Mouse (Mus musculus) forebrain, embryonic 14.5 days (tissue): Measurements from ENCODE around the gene Cdr2. TPM values are rescaled to one million over a fixed set of nuclear protein-coding genes. Genes with fewer than 3 reads are reported as not detected.

Source experiments
- ATAC-seq: fragments of 200-750 bp; cut with Nextera tagmentation; 2 replicates; pipeline ENCODE4 v1.8.0; 2017; ENCODE audit warnings: mild to moderate bottlenecking, moderate library complexity
- DNase-seq: peaks from one replicate; pipeline ENCODE4 v3.0.0-alpha.2; 2015; ENCODE audit warnings: low spot score
- H3K27ac ChIP-seq: fragments of 300-500 bp; sonication (generic); 2 replicates; pipeline ENCODE4 v1.5.1; 2014; ENCODE audit warnings: low read depth, mild to moderate bottlenecking, control low read depth, low read length, moderate library complexity
- H3K27me3 ChIP-seq: fragments of 300-500 bp; sonication (generic); replicated peaks from 2 replicates; pipeline ENCODE4 v1.6.1; 2014; ENCODE audit warnings: low read length, control low read depth, mixed read lengths; ENCODE audit not compliant: control insufficient read depth, insufficient read depth
- H3K36me3 ChIP-seq: fragments of 300-500 bp; sonication (generic); 2 replicates; pipeline ENCODE4 v1.6.1; 2014; ENCODE audit warnings: low read length, control low read depth; ENCODE audit not compliant: control insufficient read depth, insufficient read depth
- H3K4me1 ChIP-seq: fragments of 300-500 bp; sonication (generic); 2 replicates; pipeline ENCODE4 v1.6.1; 2014; ENCODE audit warnings: antibody characterized with exemption, low read length, control low read depth; ENCODE audit not compliant: control insufficient read depth, insufficient read depth
- H3K4me2 ChIP-seq: fragments of 300-500 bp; sonication (generic); 2 replicates; pipeline ENCODE4 v1.6.1; 2014; ENCODE audit warnings: mild to moderate bottlenecking, control low read depth, low read length
- H3K4me3 ChIP-seq: fragments of 300-500 bp; sonication (generic); 2 replicates; pipeline ENCODE4 v1.5.1; 2014; ENCODE audit warnings: low read depth, low read length, control low read depth
- H3K9ac ChIP-seq: fragments of 300-500 bp; sonication (generic); 2 replicates; pipeline ENCODE4 v1.6.1; 2014; ENCODE audit warnings: mild to moderate bottlenecking, low read length, control low read depth, moderate library complexity
- H3K9me3 ChIP-seq: fragments of 300-500 bp; sonication (generic); replicated peaks from 2 replicates; pipeline ENCODE4 v1.6.1; 2016; ENCODE audit warnings: low read length, control low read depth, mixed read lengths; ENCODE audit not compliant: control insufficient read depth
- WGBS: fragments of 180-500 bp; shearing (Covaris S2); extraction: QIAGEN DNeasy Blood & Tissue Kit; methylation state at CpG from one replicate; pipeline ENCODE4 v1.1.7; 2014; 5-methylcytosine and 5-hydroxymethylcytosine counted together
- polyA plus RNA-seq: library from polyadenylated mRNA; unstranded; fragments of >200 nt; fragmentation: Nextera tagmentation; extraction: Ambion mirVana; gene quantifications from 2 replicates; pipeline ENCODE4 v1.2.1, GENCODE M21; 2014

The Cdr2 gene
- polyA plus RNA-seq, 1 experiment from 2014 or later = 11.3 TPM

DNA sequence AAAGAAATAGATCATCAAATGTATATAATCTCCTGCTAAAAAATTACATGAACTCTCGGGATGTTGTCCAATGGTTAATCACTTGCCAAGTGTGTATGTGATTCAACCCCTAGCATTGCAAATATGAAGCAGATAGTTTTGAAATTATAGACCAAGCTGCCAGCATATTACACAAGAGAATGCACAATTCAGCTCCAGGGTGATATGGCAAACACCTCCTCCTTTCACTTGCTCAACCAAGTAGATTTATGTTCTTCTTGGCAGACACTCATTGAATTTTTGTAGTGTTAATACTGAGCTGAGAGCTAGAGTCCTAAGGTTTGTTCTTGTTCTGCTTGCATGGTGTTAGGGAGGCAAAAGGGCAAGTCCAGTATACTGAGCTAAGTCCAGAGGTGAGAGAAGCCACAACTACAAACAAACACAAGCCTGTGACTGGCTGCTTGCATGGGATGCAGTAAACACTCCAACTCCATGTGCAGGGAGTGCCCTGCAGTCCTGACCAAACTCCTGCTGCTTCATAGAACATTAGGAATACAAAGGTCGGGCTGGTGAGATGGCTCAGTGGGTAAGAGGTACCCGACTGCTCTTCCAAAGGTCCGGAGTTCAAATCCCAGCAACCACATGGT is 21.8 kb upstream of the Cdr2 start:
- H3K9ac ChIP-seq = no peak overlapping the region
- DNase-seq = no peak
- H3K4me3 ChIP-seq = no peak overlapping the region
- H3K4me1 ChIP-seq = no peaks in the 10 kb centered on the region
- no peaks in the 10 kb centered on the region for H3K9me3 ChIP-seq
- H3K4me2 ChIP-seq = no peak overlapping the region
- H3K27me3 ChIP-seq = no peaks in the 10 kb centered on the region
- no peak for ATAC-seq
- H3K36me3 ChIP-seq = no peaks in the 10 kb centered on the region
- H3K27ac ChIP-seq = no peak overlapping the region
- WGBS = 74% methylated on average over 4 of the region's 4 CpGs

DNA sequence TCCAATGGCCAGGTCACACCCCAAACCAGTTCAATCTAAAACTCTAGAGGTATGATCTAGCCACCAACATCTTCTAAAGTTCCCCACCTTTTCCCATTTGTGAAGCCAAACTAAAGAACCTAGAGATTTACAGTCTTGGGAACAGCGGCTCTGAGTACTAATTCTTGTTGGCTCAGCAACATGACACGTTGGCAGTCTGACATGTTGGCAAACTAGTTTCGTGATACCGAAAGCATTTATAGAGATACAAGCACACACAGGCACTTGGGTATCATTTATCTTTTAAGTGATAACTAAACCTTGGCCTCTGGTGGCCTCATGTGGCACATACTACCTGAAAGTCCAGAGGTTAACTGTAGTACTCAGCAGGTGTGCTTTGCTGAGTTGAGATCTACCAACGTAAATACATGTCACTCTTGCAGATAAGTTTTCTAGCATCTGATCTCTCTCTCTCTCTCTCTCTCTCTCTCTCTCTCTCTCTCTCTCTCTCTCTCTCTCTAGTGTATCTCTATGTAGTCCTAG is 20.4 kb upstream of the Cdr2 start:
- Histone ChIP-seq H3K4me1 (no peaks in the 10 kb centered on the region), H3K27ac (no peak overlapping the region), H3K4me3 (no peak overlapping the region), H3K4me2 (no peak overlapping the region), H3K27me3 (no peaks in the 10 kb centered on the region), H3K36me3 (no peaks in the 10 kb centered on the region), H3K9me3 (no peaks in the 10 kb centered on the region), H3K9ac (no peak overlapping the region)
- WGBS = 82% methylated on average over 5 of the region's 5 CpGs
- DNase-seq (peak; percentile 12), ATAC-seq (no peak)

DNA sequence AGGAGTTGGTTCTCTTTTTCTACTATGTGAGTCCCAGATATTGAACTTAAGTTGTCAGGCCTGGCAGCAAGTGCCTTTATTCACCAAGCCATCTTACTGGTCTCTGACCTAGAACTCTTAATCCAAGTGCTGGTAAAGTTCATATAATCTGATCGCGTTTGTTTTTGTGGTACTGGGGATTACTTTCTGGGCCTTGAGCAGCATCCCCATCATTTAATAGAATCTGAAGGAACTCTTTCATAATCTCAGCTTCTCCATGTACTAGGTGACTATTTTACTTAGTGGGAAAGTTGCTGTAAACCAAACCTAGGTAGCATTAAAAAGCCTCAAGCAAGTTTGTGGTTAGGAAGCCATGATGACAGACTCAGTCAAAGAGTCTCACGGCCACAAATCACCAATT is 19.8 kb upstream of the Cdr2 start:
- no peak overlapping the region for H3K27ac ChIP-seq
- no peak overlapping the region for H3K4me3 ChIP-seq
- no peak for DNase-seq
- no peaks in the 10 kb centered on the region for H3K36me3 ChIP-seq
- WGBS = 87% methylated on average over 3 of the region's 3 CpGs
- H3K9me3 ChIP-seq = no peaks in the 10 kb centered on the region
- no peaks in the 10 kb centered on the region for H3K4me1 ChIP-seq
- H3K4me2 ChIP-seq = no peak overlapping the region
- no peak for ATAC-seq
- no peaks in the 10 kb centered on the region for H3K27me3 ChIP-seq
- no peak overlapping the region for H3K9ac ChIP-seq

DNA sequence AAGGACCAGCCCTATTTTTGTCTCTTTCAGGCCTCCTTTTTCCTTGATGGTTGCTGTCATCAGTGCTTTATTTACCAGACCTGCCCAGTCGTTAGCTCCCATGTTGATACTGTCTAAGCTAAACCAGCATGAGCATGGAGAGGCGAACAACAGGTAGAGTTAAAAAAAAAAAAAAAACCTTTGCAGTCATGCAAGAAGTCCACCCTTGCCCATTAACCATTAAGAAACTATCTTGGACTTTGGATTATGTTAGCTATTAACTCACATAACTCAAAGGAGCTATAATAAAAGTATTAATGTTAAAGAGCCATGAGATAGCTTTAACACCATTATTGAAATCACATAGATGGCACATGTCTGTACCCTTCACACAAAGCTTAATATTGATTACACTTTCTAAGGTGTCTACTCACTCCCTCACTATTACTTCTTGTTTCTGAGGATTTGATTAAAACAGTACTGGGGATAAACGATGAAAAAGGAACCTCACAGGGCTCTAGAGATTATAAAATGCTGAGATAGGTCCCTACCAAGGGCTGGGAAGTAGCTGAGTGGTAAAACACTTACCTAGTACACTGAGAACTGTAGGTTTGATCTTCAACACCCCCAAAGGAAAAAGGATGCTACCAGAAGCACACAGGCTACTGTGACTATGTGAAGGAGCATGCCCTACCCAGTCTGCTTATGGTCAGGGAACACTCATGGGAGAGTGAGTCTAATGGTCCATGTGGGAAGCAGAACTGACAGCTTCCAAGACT is 18.1 kb upstream of the Cdr2 start:
- no peak overlapping the region for H3K27ac ChIP-seq
- WGBS = 73% methylated on average over 3 of the region's 3 CpGs
- H3K9ac ChIP-seq = no peak overlapping the region
- no peak for DNase-seq
- H3K9me3 ChIP-seq = no peaks in the 10 kb centered on the region
- H3K27me3 ChIP-seq = no peaks in the 10 kb centered on the region
- no peaks in the 10 kb centered on the region for H3K4me1 ChIP-seq
- H3K4me2 ChIP-seq = no peak overlapping the region
- H3K4me3 ChIP-seq = no peak overlapping the region
- ATAC-seq = no peak
- H3K36me3 ChIP-seq = no peaks in the 10 kb centered on the region

DNA sequence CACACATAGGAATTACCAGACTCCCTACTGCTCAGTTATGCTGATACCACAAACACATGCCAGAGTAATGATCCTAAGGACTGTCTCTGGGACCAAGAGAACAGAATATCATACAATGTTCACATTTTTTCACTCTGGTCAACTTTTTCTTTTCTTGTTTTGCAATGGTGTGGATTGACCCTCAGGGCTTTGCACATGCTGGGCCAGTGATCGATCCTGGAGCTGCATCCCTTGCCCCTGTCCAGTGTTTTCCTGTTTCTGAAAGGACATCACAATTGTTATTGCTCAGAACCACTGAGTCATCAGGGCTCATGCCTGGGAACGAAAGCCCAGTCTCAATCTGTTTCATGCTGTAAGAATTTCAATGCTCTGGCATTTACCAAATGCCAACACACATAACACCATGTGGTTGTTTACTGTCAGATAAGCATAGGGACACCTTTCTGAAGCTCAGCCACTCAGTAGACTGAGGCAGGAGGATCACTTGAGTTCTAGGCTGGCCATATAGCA is 17.0 kb upstream of the Cdr2 start:
- no peak overlapping the region for H3K4me3 ChIP-seq
- DNase-seq (no peak), ATAC-seq (no peak)
- WGBS = 86% methylated on average over 2 of the region's 2 CpGs
- H3K4me1 ChIP-seq = no peaks in the 10 kb centered on the region
- H3K27ac ChIP-seq = no peak overlapping the region
- H3K27me3 ChIP-seq = no peaks in the 10 kb centered on the region
- no peak overlapping the region for H3K4me2 ChIP-seq
- H3K9me3 ChIP-seq = no peaks in the 10 kb centered on the region
- H3K9ac ChIP-seq = no peak overlapping the region
- H3K36me3 ChIP-seq = no peaks in the 10 kb centered on the region

DNA sequence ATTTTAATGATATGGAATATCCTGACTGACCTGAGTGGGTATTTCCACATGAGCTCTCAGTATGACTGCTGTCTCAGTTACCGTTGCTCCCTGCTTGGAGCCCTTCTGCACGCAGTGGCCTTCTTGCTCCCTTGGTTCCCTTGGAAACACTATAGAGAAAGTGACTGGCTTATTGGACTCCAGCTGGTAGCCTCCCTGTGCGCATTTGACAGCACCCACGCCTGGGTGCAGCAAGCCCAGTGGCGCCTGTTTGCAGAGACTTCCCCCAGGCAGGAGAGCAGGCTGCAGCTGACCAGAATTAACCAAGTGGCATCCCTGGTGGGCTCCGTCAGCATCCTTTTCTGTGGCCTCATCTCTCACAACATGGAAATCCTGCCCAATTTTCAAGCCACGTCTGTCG is 9.1 kb upstream of the Cdr2 start:
- Histone ChIP-seq H3K4me1 (no peaks in the 10 kb centered on the region), H3K36me3 (no peaks in the 10 kb centered on the region), H3K27ac (no peak overlapping the region), H3K4me2 (no peak overlapping the region), H3K9ac (no peak overlapping the region), H3K9me3 (no peaks in the 10 kb centered on the region), H3K4me3 (no peak overlapping the region), H3K27me3 (no peaks in the 10 kb centered on the region)
- 77% methylated on average over 8 of the region's 8 CpGs for WGBS
- DNase-seq (no peak), ATAC-seq (no peak)

DNA sequence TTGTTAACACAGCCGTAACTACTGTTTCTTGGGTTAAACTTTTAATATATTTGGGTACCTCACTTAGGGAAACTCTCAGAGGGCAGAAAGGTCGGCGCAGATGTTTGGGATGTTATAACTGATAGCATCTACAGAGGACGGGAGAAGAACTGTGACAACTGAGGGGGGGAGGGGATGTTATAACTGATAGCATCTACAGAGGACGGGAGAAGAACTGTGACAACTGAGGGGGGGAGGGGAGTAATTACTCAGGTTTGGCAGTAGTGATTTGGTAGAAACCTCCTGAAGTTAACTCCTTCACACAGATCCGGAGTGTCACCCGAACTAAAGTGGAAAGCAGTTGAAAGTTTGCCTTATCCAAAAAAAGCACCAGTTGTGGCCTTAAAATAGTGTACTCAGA is 856 bp upstream of the Cdr2 start:
- WGBS = 17% methylated on average over 7 of the region's 7 CpGs

DNA sequence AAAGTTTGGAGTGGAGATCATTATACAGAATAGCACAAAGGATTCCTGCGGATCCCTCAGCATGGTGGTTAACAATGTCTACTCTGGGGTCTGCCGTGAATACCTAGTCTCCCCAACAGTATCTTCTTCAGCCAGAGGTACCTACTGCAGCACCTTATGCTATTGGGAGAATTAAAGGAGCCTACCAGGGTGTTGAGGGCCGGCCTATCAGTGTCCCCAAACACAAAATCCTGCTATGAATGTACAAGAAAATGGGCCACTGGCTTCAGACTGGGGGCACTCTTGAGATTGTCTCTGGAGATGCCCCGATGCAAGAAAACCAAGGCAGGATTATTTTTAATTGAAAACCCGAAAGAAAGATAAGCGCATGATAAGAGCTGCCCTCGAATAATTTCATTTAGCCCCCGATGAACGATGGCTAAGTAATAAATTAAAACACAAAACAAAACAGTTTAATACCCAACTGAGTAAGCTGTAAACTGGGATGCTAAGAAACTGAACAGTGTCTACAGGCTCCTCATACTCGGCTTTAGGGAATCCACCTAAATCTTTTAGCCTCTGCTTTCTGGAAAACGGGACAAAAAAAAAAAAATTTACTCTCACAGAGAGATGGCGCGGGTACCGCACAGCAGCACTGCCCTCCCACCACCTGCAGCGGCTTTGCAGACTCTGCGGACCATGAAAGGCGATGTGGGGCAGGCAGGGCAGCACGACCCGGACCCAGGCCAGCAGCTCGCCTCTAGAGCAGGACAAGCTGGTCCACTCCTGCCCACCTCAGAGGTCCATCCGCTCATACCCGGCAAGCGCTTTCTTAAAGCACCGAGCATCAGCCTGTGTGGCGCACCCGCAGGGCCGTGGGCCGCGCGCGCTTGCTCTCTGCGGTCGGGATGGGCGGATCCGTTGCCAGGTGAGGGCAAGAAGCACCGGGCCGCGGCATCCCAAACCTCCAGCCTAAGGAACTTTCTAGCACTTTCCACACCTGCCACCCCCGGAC is 884 bp downstream of the Cdr2 start:
- Histone ChIP-seq H3K27me3 (no peaks in the 10 kb centered on the region), H3K4me2 (peak overlapping the region; percentile 85), H3K9ac (peak overlapping the region; percentile 81), H3K27ac (no peak overlapping the region), H3K4me3 (peak overlapping the region; percentile 86), H3K4me1 (peaks cover 19% of the 10 kb centered on the region), H3K36me3 (no peaks in the 10 kb centered on the region), H3K9me3 (no peaks in the 10 kb centered on the region)
- DNase-seq (peak; percentile 53), ATAC-seq (peak; percentile 49)
- 3% methylated on average over 38 of the region's 39 CpGs for WGBS

More for the DNA sequence above, 856 bp upstream of the Cdr2 start:
- H3K4me3 ChIP-seq = peak overlapping the region; percentile 86
- peaks cover 7% of the 10 kb centered on the region for H3K4me1 ChIP-seq
- ATAC-seq (peak; percentile 6; the same call in 1 of the 2 replicates), DNase-seq (peak; percentile 31)
- peak overlapping the region; percentile 50; the same call in 1 of the 2 replicates for H3K27ac ChIP-seq
- peak overlapping the region; percentile 77 for H3K9ac ChIP-seq
- H3K4me2 ChIP-seq = peak overlapping the region; percentile 85
- H3K36me3 ChIP-seq = no peaks in the 10 kb centered on the region
- no peaks in the 10 kb centered on the region for H3K27me3 ChIP-seq
- no peaks in the 10 kb centered on the region for H3K9me3 ChIP-seq
